Mouse (Mus musculus) intestine, embryonic 14.5 days (tissue): ENCODE measurements around the gene Arhgap10. TPM values are rescaled to one million over a fixed set of nuclear protein-coding genes. Genes with fewer than 3 reads are reported as not detected.

Source experiments
- ATAC-seq: fragments of 200-750 bp; cut with Nextera tagmentation; replicated peaks from 2 replicates; pipeline ENCODE4 v1.8.0; 2017; ENCODE audit warnings: low read depth, moderate number of reproducible peaks, moderate TSS enrichment, moderate library complexity; ENCODE audit not compliant: low FRiP score, low TSS enrichment
- DNase-seq: peaks from one replicate; pipeline ENCODE4 v3.0.0-alpha.2; 2018; ENCODE audit warnings: low spot score
- H3K27ac ChIP-seq: fragments of 300-500 bp; sonication (generic); 2 replicates; pipeline ENCODE4 v1.5.1; 2014; ENCODE audit warnings: low read depth, mild to moderate bottlenecking, control low read depth
- H3K27me3 ChIP-seq: fragments of 300-500 bp; sonication (generic); replicated peaks from 2 replicates; pipeline ENCODE4 v1.6.1; 2014; ENCODE audit warnings: low read length, control low read depth; ENCODE audit not compliant: control insufficient read depth, insufficient read depth
- H3K36me3 ChIP-seq: fragments of 300-500 bp; sonication (generic); 2 replicates; pipeline ENCODE4 v1.6.1; 2014; ENCODE audit warnings: low read length, control low read depth; ENCODE audit not compliant: control insufficient read depth, insufficient read depth
- H3K4me1 ChIP-seq: fragments of 300-500 bp; sonication (generic); replicated peaks from 2 replicates; pipeline ENCODE4 v1.6.1; 2014; ENCODE audit warnings: low read length, control low read depth, mixed read lengths; ENCODE audit not compliant: control insufficient read depth, insufficient read depth
- H3K4me2 ChIP-seq: fragments of 300-500 bp; sonication (generic); 2 replicates; pipeline ENCODE4 v1.6.1; 2014; ENCODE audit warnings: low read length
- H3K4me3 ChIP-seq: fragments of 300-500 bp; sonication (generic); 2 replicates; pipeline ENCODE4 v1.5.1; 2014; ENCODE audit warnings: low read depth, low read length, control low read depth, mixed read lengths
- H3K9ac ChIP-seq: fragments of 300-500 bp; sonication (generic); 2 replicates; pipeline ENCODE4 v1.6.1; 2014; ENCODE audit warnings: mild to moderate bottlenecking, low read length
- H3K9me3 ChIP-seq: fragments of 300-500 bp; sonication (generic); 2 replicates; pipeline ENCODE4 v1.6.1; 2016; ENCODE audit warnings: low read length, control low read depth; ENCODE audit not compliant: control insufficient read depth
- WGBS: fragments of 180-500 bp; shearing (Covaris S2); extraction: QIAGEN DNeasy Blood & Tissue Kit; methylation state at CpG from one replicate; pipeline ENCODE4 v1.1.7; 2014; 5-methylcytosine and 5-hydroxymethylcytosine counted together
- polyA plus RNA-seq: library from polyadenylated mRNA; unstranded; fragments of >200 nt; fragmentation: Nextera tagmentation; extraction: Ambion mirVana; gene quantifications from 2 replicates; pipeline ENCODE4 v1.2.1, GENCODE M21; 2014

Gene Arhgap10
- polyA plus RNA-seq, 1 experiment from 2014 or later, result 33.6 TPM

GRCm38 (mm10) chr8:77439670-77440069 is 78.1 kb downstream of the Arhgap10 start:
- H3K36me3 ChIP-seq, result no peaks in the 10 kb centered on the region
- H3K9me3 ChIP-seq, result no peaks in the 10 kb centered on the region; the same call in 1 of the 2 replicates
- WGBS, result 91% methylated on average over 2 of the region's 2 CpGs
- H3K9ac ChIP-seq, result no peak overlapping the region
- DNase-seq, result no peak
- peaks cover 30% of the 10 kb centered on the region for H3K4me1 ChIP-seq
- no peak for ATAC-seq
- no peak overlapping the region for H3K27ac ChIP-seq
- H3K4me2 ChIP-seq, result no peak overlapping the region
- H3K4me3 ChIP-seq, result no peak overlapping the region
- no peaks in the 10 kb centered on the region for H3K27me3 ChIP-seq

DNA sequence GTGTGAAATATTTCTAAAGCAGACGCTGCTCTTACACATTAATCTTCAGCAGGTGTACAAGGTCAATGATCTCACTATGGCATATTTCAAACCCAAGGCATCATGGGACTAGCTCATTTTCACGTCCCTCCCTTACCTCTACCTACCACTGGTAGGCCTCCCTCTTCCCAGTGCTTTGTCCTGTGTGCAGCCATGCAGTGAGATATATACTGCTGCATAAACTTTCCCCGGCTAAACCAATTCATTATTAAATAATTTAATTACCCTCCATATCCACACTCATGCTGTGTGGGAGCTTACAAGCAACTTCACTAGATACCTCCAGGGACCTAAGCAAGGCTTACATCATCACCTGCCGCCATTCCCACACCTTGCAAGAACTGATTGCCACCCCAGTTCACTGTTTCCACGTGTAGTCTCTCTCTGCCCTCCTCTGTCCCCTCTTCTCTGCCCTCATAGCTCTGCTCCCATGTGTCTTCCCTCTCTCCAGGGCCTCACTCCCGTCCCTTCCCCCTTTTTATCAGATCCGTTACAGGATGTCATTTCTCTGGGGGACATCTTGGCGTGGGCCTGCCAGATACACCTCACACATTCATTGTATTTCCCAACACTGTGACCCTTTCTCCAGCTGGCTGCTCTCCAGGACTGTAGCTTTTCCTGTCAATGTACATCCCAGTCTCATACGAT is 79.8 kb downstream of the Arhgap10 start:
- 46% methylated on average over 9 of the region's 9 CpGs for WGBS
- H3K27me3 ChIP-seq, result no peaks in the 10 kb centered on the region
- H3K27ac ChIP-seq, result 0 out of 2 replicates have a peak overlapping the region, but pooled peaks have one; percentile 7
- no peaks in the 10 kb centered on the region for H3K9me3 ChIP-seq
- no peak overlapping the region for H3K9ac ChIP-seq
- H3K4me1 ChIP-seq, result peaks cover 35% of the 10 kb centered on the region
- no peak overlapping the region for H3K4me3 ChIP-seq
- no peaks in the 10 kb centered on the region for H3K36me3 ChIP-seq
- no peak overlapping the region for H3K4me2 ChIP-seq
- ATAC-seq (no peak; the same call in 1 of the 2 replicates), DNase-seq (no peak)

DNA sequence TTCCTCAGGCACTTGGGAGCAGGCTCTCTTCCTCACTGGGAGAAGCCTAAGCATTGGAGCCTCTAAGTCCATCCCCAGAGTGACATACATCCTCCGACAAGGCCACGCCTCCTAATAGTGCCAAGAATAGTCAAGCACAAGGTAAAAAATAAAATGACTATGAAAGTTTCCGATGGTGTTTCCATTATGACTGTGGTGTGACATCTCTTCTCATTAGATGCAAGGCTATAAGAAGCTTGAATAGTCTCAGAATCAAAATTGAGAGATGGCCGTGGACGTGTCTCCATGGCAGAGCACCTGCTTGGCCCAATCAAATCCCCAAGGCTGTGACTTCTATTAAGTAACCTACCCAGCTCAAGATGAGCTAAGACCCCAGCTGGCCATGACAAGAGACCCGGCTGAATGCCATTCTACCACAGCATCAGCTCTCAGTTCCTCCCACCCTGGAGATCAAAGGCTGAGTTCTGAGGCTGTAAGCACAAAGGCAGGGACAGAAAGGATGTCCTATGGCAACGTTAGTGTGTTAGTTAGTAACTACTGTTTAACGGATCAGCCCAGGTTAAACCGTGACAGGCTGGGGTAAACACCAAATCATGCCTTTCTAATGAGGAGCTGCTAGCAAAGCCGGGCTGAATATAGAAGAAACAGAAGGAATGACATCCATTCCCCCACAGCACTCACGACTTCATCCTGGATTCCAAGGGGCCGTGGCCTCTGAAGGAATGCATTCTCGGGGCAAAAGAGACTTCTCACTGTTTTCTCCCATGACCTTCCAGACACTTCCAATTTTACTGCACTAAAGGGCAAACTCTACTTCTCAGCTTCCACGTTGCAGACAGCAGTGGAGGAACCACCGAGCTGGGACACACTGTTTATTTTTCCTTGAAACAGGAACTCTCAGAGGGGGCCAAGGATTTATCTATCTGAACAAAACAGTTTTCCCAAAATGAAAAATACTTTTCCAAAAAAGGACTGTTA is 81.5 kb downstream of the Arhgap10 start:
- Histone ChIP-seq H3K4me3 (no peak overlapping the region), H3K9ac (no peak overlapping the region), H3K4me2 (peak overlapping the region; percentile 12; the same call in 1 of the 2 replicates), H3K27ac (peak overlapping the region; percentile 78), H3K9me3 (no peaks in the 10 kb centered on the region), H3K4me1 (peaks cover 45% of the 10 kb centered on the region), H3K36me3 (no peaks in the 10 kb centered on the region), H3K27me3 (no peaks in the 10 kb centered on the region)
- 35% methylated on average over 15 of the region's 15 CpGs for WGBS
- DNase-seq (no peak), ATAC-seq (no peak)

DNA sequence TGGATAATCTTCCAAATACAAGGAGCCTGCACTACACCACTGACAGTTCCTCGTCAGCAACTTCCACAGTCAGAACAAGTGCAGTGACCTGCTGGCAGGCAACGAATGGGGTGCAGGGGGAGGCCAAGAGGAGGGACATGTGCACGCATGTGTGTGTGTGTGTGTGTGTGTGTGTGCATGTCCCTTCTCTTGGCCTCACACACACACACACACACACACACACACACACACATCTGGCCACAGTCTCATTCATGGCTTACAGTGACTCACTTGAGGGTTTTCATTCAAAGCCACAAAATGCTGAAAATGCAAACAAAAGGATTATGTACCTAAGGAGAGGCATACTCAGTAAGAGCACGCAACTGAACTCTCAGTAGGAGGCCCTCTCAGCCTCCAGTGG is 84.5 kb downstream of the Arhgap10 start:
- no peak overlapping the region for H3K4me3 ChIP-seq
- no peak for DNase-seq
- 43% methylated on average over 4 of the region's 4 CpGs for WGBS
- H3K9me3 ChIP-seq, result no peaks in the 10 kb centered on the region
- H3K36me3 ChIP-seq, result no peaks in the 10 kb centered on the region
- peak; percentile 47 for ATAC-seq
- H3K27ac ChIP-seq, result peak overlapping the region; percentile 44
- H3K4me1 ChIP-seq, result peaks cover 59% of the 10 kb centered on the region
- no peaks in the 10 kb centered on the region for H3K27me3 ChIP-seq
- no peak overlapping the region for H3K4me2 ChIP-seq
- no peak overlapping the region for H3K9ac ChIP-seq

GRCm38 (mm10) chr8:77432726-77433125 is 85.0 kb downstream of the Arhgap10 start:
- peak overlapping the region; percentile 44 for H3K27ac ChIP-seq
- no peaks in the 10 kb centered on the region for H3K36me3 ChIP-seq
- DNase-seq (no peak), ATAC-seq (no peak)
- H3K27me3 ChIP-seq, result no peaks in the 10 kb centered on the region
- H3K4me2 ChIP-seq, result no peak overlapping the region
- peaks cover 55% of the 10 kb centered on the region for H3K4me1 ChIP-seq
- H3K9ac ChIP-seq, result no peak overlapping the region
- H3K9me3 ChIP-seq, result no peaks in the 10 kb centered on the region
- H3K4me3 ChIP-seq, result no peak overlapping the region
- WGBS, result 37% methylated on average over 10 of the region's 10 CpGs

DNA sequence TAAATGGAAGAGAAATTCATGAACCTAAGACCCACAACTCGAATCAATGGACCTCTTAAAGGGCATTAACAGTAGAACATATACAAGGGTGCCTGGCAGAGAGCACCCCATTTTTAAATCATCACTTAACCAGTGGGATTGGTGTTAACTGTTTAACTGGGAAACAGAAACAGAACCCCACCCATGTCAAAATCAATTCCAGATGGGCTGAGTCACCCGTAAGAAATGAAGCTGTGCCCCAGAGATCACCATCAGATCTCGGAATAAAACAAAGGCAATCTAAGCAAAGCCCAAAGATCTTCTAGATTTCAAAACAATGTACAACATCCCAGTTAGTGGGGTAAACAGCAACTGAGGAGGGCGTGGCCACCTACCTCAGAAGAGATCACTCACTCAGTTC is 89.3 kb downstream of the Arhgap10 start:
- 71% methylated on average over 4 of the region's 4 CpGs for WGBS
- H3K27me3 ChIP-seq, result no peaks in the 10 kb centered on the region

GRCm38 (mm10) chr8:77428015-77428414 is 89.7 kb downstream of the Arhgap10 start:
- Histone ChIP-seq H3K4me3 (no peak overlapping the region), H3K4me1 (peaks cover 42% of the 10 kb centered on the region), H3K36me3 (peaks cover 18% of the 10 kb centered on the region), H3K4me2 (no peak overlapping the region), H3K9me3 (no peaks in the 10 kb centered on the region), H3K27ac (no peak overlapping the region), H3K9ac (no peak overlapping the region), H3K27me3 (no peaks in the 10 kb centered on the region)
- DNase-seq (no peak), ATAC-seq (no peak)
- WGBS, result 73% methylated on average over 6 of the region's 6 CpGs

More for the DNA sequence above, 89.3 kb downstream of the Arhgap10 start:
- Histone ChIP-seq H3K9me3 (no peaks in the 10 kb centered on the region), H3K9ac (no peak overlapping the region), H3K4me1 (peaks cover 42% of the 10 kb centered on the region), H3K36me3 (peaks cover 18% of the 10 kb centered on the region), H3K4me2 (no peak overlapping the region), H3K27ac (no peak overlapping the region), H3K4me3 (no peak overlapping the region)
- no peak for DNase-seq
- ATAC-seq, result no peak

GRCm38 (mm10) chr8:77427438-77427837 is 90.3 kb downstream of the Arhgap10 start:
- Histone ChIP-seq H3K4me3 (no peak overlapping the region), H3K27ac (no peak overlapping the region), H3K27me3 (no peaks in the 10 kb centered on the region), H3K4me2 (no peak overlapping the region), H3K9ac (no peak overlapping the region), H3K9me3 (no peaks in the 10 kb centered on the region), H3K36me3 (peaks cover 18% of the 10 kb centered on the region), H3K4me1 (peaks cover 37% of the 10 kb centered on the region)
- 74% methylated on average over 9 of the region's 9 CpGs for WGBS
- ATAC-seq (no peak), DNase-seq (no peak)
